In genomic region chr10:108581555-108582396, GRCm38 (mm10) we compare ENCODE assay signal across 11 mouse cellular contexts.
DNase-seq lines count a peak whose midpoint lies in the region; ATAC-seq and TF ChIP-seq lines count a peak whose summit lies in the region.
"Had no signal": no experiment of that assay in that cellular context is flagged by ENCODE, and none has a peak within 500 bp of the region (broad histone marks: within the 10 kb centered on the region; RNA-seq: fewer than 3 reads in every experiment).

No protein-coding gene starts in this region.

- H3K4me3 ChIP-seq in forebrain, embryonic 10.5 days: no peak overlapping the region
- H3K4me3 ChIP-seq in forebrain, postnatal 0 days (ENCODE audit: low read depth, low read length): no peak overlapping the region
- H3K4me3 ChIP-seq in embryonic facial prominence, embryonic 14.5 days (ENCODE audit: low read depth, low read length): no peak overlapping the region
- H3K4me3 ChIP-seq in liver, embryonic 16.5 days (ENCODE audit: low read depth, low read length): no peak overlapping the region
- H3K4me3 ChIP-seq in kidney, embryonic 16.5 days (ENCODE audit: low read length): no peak overlapping the region

- no peak for TF ChIP-seq CTCF in forebrain, postnatal 0 days (IDR thresholded peaks at IDR 0.05; ENCODE audit: low read depth)

- peaks cover 26% of the 10 kb centered on the region for H3K4me1 ChIP-seq in forebrain, embryonic 10.5 days
- peaks cover 3% of the 10 kb centered on the region; the same call in 1 of the 2 replicates for H3K4me1 ChIP-seq in forebrain, postnatal 0 days (ENCODE audit: insufficient read depth)
- H3K4me1 ChIP-seq in embryonic facial prominence, embryonic 14.5 days (ENCODE audit: control insufficient read depth, insufficient read depth, low read length): no peaks in the 10 kb centered on the region; the same call in 1 of the 2 replicates
- peaks cover 3% of the 10 kb centered on the region for H3K4me1 ChIP-seq in liver, embryonic 16.5 days (ENCODE audit: control insufficient read depth, low read depth, low read length)
- no peaks in the 10 kb centered on the region for H3K4me1 ChIP-seq in kidney, embryonic 16.5 days (ENCODE audit: insufficient read depth, low read length)

- intact Hi-C loops in left cerebral cortex, postnatal 4 days (cut with DNase I): no loop called here

- peak overlapping the region; percentile 35; the same call in 1 of the 2 replicates for H3K27ac ChIP-seq in forebrain, embryonic 10.5 days
- H3K27ac ChIP-seq in forebrain, postnatal 0 days (ENCODE audit: low read depth, low read length): no peak overlapping the region
- H3K27ac ChIP-seq in embryonic facial prominence, embryonic 14.5 days (replicated peaks; ENCODE audit: low read depth, low read length): no peak overlapping the region; the same call in 1 of the 2 replicates
- peak overlapping the region; percentile 87 for H3K27ac ChIP-seq in liver, embryonic 16.5 days (ENCODE audit: low read length)
- no peak overlapping the region for H3K27ac ChIP-seq in kidney, embryonic 16.5 days (ENCODE audit: low read length)

- whole genome bisulfite sequencing in forebrain, embryonic 10.5 days: 87% methylated on average over 12 of the region's 12 CpGs
- WGBS in forebrain, postnatal 0 days: 50% methylated on average over 12 of the region's 12 CpGs
- 72% methylated on average over 12 of the region's 12 CpGs for WGBS in embryonic facial prominence, embryonic 14.5 days
- 70% methylated on average over 12 of the region's 12 CpGs for WGBS in liver, embryonic 16.5 days (ENCODE audit: insufficient replicate concordance)
- 76% methylated on average over 12 of the region's 12 CpGs for WGBS in kidney, embryonic 16.5 days

- no peaks in the 10 kb centered on the region for H3K9me3 ChIP-seq in forebrain, embryonic 10.5 days
- no peaks in the 10 kb centered on the region for H3K9me3 ChIP-seq in forebrain, postnatal 0 days (ENCODE audit: low read length)
- no peaks in the 10 kb centered on the region for H3K9me3 ChIP-seq in embryonic facial prominence, embryonic 14.5 days (ENCODE audit: control insufficient read depth, low read length)
- H3K9me3 ChIP-seq in liver, embryonic 16.5 days (replicated peaks; ENCODE audit: control insufficient read depth, low read length): no peaks in the 10 kb centered on the region
- no peaks in the 10 kb centered on the region for H3K9me3 ChIP-seq in kidney, embryonic 16.5 days (ENCODE audit: low read length)

- ATAC-seq in forebrain, postnatal 0 days: no peak
- ATAC-seq in embryonic facial prominence, embryonic 14.5 days (ENCODE audit: low read depth): 0 out of 2 replicates have a peak, but pooled peaks have one; percentile 33
- no peak; the same call in 1 of the 2 replicates for ATAC-seq in liver, embryonic 16.5 days (ENCODE audit: low read depth)
- no peak for ATAC-seq in kidney, embryonic 16.5 days (ENCODE audit: low FRiP score, low TSS enrichment)

- no peak overlapping the region for H3K4me2 ChIP-seq in forebrain, postnatal 0 days (ENCODE audit: low read depth)
- H3K4me2 ChIP-seq in embryonic facial prominence, embryonic 14.5 days (ENCODE audit: low read depth, low read length): no peak overlapping the region
- H3K4me2 ChIP-seq in liver, embryonic 16.5 days (ENCODE audit: low read depth, low read length): peak overlapping the region; percentile 42; the same call in 1 of the 2 replicates
- H3K4me2 ChIP-seq in kidney, embryonic 16.5 days (replicated peaks; ENCODE audit: low read depth, low read length): no peak overlapping the region

- no peak for DNase-seq in forebrain, embryonic 10.5 days (ENCODE audit: extremely low spot score, low spot score)
- DNase-seq in forebrain, postnatal 0 days: no peak
- peak; percentile 82 for DNase-seq in 3T3-L1 (ENCODE audit: low read depth, low spot score)
- DNase-seq in embryonic facial prominence, embryonic 14.5 days (ENCODE audit: low spot score): no peak
- no peak for DNase-seq in thymus, postnatal 0 days (ENCODE audit: low spot score)
- no peak for DNase-seq in left cerebral cortex, postnatal 4 days
- DNase-seq: kidney, postnatal 14 days; lung, adult 2 months had no signal

- no peaks in the 10 kb centered on the region for H3K36me3 ChIP-seq in forebrain, embryonic 10.5 days (replicated peaks)
- H3K36me3 ChIP-seq in forebrain, postnatal 0 days (ENCODE audit: insufficient read depth): no peaks in the 10 kb centered on the region
- H3K36me3 ChIP-seq in embryonic facial prominence, embryonic 14.5 days (ENCODE audit: control insufficient read depth, insufficient read depth, low read length): no peaks in the 10 kb centered on the region
- no peaks in the 10 kb centered on the region for H3K36me3 ChIP-seq in liver, embryonic 16.5 days (ENCODE audit: control insufficient read depth, insufficient read depth)
- no peaks in the 10 kb centered on the region for H3K36me3 ChIP-seq in kidney, embryonic 16.5 days (ENCODE audit: insufficient read depth, low read length)

- no peak overlapping the region for H3K9ac ChIP-seq in forebrain, postnatal 0 days
- H3K9ac ChIP-seq in embryonic facial prominence, embryonic 14.5 days (ENCODE audit: low read depth, low read length): no peak overlapping the region
- no peak overlapping the region for H3K9ac ChIP-seq in liver, embryonic 16.5 days (ENCODE audit: low read depth, low read length)
- H3K9ac ChIP-seq in kidney, embryonic 16.5 days (replicated peaks; ENCODE audit: low read length): no peak overlapping the region

- H3K27me3 ChIP-seq in forebrain, embryonic 10.5 days (ENCODE audit: poor library complexity, severe bottlenecking): no peaks in the 10 kb centered on the region
- H3K27me3 ChIP-seq in forebrain, postnatal 0 days (ENCODE audit: insufficient read depth, low read length): no peaks in the 10 kb centered on the region
- H3K27me3 ChIP-seq in embryonic facial prominence, embryonic 14.5 days (replicated peaks; ENCODE audit: control insufficient read depth, insufficient read depth, low read length): no peaks in the 10 kb centered on the region
- no peaks in the 10 kb centered on the region for H3K27me3 ChIP-seq in liver, embryonic 16.5 days (ENCODE audit: control insufficient read depth, insufficient read depth, low read depth, low read length)
- H3K27me3 ChIP-seq in kidney, embryonic 16.5 days (ENCODE audit: insufficient read depth, low read length): no peaks in the 10 kb centered on the region
- H3K27me3 ChIP-seq: CH12.LX had no signal

Comparison
In these comparisons a context has a peak if more than half of its experiments do, and no peak if none do; other contexts are left out.
1. H3K27ac ChIP-seq: peak in forebrain, embryonic 10.5 days (single experiment) and liver, embryonic 16.5 days (single experiment); none in forebrain, postnatal 0 days (single experiment), embryonic facial prominence, embryonic 14.5 days (single experiment) and kidney, embryonic 16.5 days (single experiment).